Mouse (Mus musculus): ENCODE measurements at regions not wholly inside any gene's neighbourhood (a gene's known extent, or its start where the extent isn't known, plus 50 kb on each side); places are given as distances from the start of the nearest gene placed in this dataset.

DNA sequence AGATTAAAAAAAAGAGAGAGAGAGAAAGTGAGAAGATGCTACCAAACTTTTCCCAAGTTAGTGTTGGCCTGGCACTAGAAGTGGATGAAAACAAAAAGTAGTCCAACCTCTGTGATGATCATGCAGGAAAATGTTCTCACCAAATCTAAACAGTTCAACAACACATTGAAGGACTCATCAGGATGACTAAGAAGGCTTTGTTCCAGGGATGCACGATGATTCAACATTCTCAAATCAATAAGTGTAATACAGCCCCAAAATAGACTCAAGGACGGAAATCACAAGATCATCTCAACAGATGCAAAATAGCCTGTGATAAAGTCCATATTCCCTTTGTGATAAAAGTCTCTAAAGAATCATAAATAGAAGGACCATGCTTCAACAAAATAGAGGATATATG, 106.3 kb downstream of the Cysltr2 start:
- no peak for DNase-seq

DNA sequence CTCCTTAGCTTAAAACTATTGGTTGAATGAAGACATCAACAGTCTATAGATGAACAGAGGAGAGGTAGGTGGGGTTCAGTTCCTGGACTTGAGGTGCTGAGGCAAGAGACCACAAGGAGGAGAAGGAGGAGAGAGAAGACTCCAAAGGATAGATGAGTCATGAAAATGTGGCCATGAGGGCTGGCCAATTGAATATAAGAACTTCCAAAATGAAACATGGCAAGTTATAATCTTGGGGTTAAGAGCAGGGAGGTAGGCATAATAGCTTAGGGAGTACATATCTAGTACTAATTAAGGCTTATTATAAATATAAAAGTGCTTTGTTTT, 109.9 kb downstream of the Cysltr2 start:
- DNase-seq, result no peak

DNA sequence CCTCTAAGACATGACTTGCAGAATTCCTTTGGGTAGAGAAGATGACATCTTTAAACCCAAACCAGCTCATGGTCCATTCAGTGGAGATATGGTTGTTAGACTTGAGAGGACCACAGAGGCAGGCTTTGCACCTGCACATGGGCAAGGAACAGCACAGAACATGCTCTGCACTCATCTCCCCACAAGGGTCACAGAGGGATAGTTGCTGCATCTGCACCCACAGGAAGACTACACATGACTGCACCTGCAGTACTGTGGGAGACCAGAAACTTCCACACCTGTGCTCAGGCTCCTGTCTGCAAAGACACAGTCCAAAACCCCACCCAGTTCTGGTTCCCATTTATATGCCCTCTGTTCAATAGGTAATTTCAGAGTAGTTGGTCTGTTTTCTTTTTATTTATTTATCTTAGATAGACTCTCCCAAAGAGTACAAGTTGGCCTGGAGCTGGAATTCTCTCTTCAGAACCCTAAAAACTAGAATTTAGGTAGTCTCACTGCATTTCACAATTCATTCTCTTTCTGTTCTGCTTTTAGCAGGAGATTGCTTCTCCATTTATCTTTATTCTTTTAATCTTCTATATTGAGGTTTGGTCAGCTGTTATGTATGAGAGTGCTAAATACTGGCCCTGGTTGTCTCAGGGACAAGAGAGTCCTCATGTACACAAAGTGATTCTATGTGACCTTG, 110.4 kb downstream of the Cysltr2 start:
- no peak for DNase-seq

DNA sequence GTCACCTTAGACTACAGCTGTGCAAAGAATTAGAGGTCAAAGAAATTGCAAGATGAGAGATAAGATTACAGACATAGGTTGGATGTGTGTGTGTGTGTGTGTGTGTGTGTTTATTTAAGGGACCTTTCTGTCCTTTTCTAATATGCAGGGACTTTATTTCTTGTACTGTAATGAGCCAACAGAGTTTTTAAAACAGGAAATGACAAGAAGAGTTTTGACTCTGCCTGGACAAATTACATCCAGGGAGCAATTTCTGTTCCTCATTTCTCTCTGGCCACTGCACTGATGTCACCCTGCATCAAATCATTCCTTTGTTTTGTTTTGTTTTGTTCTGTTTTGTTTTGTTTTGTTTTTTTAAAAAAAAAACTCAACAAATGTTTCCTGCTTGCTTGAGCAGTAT, 115.3 kb downstream of the Cysltr2 start:
- DNase-seq, result no peak

DNA sequence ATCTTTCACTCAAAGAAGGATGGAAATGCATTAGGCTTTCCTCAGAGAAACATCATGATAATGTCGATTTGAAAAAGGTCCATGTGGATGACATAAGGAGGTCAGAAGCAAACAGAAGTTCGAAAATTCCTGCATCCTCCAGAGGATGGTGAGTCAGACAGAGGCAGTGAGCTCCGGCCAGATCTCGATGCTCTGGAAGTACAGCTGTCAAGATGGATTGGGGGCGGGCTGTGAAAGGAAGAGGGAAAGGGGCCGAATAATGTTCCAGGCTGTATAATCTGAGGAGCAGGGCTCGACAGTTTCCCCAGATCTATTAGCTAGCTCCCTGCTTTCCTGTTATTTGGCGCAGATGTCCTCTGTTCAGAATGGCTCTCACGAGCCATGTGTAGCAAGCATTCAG, 116.6 kb downstream of the Cysltr2 start:
- DNase-seq, result peak; percentile 42 to 65

DNA sequence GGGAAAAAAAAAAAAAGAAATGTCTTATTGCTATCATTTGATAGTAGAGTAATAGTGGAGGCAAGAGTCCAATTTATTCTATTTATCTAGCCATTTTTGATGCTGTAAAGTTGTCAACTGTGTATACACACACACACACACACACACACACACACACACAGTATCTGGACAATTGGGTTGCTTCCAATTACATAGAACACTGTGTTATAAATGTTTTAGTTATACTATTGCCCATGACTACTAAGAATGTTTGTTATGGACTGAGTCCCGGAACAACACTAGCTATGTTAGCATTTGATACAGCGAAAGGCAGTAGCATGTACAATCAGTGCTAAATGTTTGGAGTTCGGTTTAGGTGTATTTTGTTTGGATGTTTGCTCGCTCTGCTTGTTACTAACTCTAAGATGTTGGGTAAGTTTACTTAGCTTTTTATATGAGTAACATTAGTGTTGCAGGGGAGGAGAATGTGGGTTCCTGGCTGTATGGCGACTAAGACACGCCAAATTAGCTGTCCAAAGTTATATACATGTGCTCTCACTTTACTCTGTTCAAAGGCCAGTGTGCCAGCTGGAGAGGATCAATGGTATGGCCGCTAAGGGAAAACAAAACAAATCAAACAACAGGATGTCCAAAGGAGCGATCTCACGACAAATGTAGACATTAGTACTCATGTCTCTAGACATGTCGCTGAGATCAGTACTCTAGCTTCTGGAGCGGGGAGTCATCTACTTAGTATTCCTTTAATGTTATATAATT, 147.6 kb downstream of the Cysltr2 start:
- no peak for DNase-seq

DNA sequence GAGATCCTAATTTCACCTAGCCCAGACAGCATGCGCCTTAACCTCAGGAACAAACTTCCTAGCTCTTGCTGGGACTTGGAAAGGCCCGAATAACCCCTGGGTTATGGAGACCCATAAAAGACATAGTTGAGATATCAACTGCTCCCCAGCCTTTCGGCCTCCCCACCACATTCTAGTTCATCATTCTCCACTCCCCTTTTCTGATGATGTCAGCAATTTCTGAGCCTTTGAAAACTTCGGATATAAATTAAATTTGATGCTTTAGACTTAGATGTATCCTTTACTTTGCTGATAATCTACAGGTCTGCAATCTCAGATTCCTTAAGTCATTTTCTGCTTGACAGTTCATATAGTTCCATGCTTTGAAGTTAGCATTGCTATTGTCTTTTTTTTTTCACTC, 149.3 kb downstream of the Cysltr2 start:
- no peak for DNase-seq

DNA sequence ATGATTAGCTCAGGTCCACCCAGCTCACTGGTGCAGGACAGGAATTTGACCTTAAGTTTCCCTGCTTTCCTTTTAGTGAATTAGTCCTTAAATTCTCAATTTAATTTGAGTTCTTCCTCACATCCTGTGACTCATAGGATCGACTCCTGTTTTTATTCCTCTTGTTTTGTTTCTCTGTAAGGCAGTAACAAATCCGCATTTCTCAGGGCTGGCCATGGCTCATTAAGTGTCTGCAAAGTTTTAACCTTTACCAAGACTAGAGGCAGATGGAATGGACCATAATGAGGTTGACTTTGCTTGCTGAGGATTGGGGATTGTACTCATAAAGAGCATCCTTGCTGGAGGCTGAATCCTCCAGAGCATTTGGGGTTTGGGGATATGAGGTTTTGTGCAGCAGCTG, 156.6 kb downstream of the Cysltr2 start:
- DNase-seq, result no peak

DNA sequence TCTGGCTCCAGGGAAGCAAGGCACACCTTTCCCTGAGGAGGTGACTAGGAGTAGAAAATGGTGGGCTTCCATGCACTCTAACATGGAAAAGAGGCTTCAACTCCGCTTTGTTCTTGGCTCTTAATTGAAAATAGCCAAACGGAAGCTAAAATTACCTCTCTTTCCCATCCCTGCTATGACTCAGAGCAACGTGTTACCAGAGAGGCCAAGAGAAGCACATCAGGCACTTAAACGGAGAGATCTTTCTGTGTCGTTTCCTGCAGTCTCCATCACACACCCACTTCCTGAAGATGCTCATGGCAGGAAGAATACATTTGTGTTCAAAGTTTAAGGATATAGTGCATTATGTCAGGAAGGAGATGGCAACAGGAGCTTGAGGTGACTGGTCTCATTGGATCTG, 159.3 kb downstream of the Cysltr2 start:
- DNase-seq, result no peak

DNA sequence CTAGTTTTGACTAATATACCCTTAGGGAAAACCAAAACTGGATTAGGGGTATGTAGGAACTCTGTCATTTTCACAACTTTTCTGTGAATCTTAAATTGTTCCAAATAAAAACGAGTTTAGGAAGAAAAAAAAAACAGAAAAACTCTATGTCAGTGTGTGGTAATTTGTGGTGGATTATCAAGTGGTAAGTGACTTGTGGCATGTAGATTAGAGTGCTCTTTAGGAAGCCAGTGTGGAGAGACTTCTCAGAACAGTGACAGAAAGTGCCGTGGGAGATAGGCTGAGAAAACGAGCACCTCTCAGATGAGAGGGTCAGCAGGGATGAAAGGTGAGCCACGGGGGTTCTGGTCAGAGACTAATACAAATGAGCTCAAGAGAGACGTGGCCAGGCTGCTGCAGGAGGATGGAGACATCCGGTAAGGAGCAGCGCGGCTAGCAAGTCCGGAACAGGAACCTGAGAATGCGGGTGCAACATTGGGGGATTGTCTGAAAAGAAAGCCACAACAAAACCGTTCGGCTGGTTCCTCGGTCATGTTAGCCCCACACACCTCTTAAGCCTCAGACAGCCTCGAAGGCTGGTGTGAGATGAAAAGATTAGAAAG, 161.3 kb downstream of the Cysltr2 start:
- peak in 1 of 2 experiments; percentile 12 for DNase-seq

DNA sequence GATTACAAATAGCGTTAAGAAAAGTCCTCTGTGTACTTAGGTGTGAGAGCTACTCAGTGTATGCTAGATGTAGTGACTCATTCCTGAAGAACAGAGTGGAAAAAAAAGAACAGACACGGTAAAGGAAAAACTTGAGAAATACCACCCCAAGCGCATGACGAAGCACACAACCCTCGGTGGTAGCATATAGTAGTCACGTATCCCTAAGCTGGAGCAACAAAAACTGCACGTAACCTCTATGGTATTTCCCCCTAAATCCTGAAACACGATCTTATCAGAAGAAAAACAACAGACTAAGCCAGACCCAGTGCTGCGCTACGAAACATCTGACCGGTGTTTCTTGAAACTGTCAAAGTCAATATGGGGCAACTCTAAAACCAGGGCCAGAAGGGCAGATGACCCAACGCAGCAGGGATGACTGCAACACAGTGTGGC, 162.0 kb downstream of the Cysltr2 start:
- peak; percentile 50 to 62 for DNase-seq

DNA sequence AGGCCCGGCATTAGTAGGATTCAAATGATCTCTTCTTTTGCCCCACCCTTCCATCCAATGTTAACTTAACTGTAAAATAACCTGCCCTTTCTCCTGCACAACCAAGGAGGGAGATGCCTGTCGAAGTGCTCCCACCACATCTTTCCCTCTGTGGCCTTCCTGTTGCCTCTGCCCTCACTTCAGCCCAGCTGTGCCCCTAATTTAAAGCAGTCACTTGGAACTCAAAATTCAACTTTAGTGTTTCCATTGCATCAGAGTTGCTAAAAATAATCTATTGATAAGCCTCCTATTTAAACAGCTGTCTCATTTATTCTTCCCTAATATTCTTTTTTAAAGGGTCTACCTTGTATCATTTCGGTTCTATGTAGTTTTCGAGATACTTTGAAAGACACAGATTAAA, 163.1 kb downstream of the Cysltr2 start:
- no peak for DNase-seq

DNA sequence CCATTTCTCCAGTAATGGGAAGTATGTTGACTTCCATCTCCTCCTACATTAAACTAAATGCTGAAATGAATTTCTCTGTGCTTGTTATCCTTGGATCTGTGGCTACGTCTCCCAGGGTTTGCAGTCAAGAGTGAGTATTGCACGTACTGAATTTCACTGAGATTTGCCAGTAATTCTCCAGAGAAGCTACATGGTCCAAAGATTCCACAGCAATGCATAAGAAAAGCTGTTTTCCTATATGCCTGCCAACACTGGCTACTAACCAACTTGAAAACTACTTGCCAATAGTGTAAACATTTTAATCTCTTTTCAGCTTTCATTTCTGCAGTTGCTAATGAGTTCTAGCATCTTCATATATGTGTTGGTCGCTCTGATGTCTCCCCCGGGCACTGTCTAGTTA, 164.4 kb downstream of the Cysltr2 start:
- no peak for DNase-seq

DNA sequence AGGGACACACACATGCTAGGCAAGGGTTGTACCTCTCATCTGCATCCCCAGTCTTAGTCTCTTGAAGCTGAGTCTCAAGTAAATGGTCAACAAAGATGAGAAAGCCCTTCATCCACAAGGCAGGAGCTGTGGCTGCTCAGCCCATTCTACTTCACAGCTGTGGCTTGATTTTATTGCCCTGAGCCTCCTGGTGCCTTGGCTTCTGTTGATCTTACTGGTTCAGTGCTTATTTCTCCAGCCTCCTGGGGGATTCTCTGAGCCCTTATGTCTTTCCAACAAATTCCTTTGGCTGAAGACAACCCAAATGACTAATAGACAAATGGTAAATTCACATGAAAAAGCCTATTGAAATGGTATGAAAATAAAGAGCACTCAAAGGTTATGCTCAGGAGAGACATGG, 167.3 kb upstream of the Fndc3a start:
- peak; percentile 37 to 56 for DNase-seq

DNA sequence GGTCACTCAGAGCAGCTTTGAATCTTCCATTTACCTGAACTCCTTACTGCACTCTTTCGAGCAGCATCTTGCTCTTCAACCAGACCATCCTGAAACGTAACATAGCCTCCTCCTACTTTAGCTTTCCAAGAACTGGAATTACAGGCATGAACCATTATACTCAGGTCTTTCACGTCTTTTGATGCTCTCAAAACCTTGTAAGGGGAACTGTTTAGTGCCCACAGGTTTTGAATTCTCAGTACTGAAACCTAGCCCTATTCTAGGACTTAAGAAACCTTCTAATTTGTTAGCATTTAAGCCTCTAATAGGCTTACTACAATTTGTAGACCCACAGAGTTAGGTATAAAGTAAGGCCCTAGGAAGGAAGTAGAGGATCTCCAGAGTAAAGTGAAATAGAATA, 163.7 kb upstream of the Fndc3a start:
- DNase-seq, result no peak

DNA sequence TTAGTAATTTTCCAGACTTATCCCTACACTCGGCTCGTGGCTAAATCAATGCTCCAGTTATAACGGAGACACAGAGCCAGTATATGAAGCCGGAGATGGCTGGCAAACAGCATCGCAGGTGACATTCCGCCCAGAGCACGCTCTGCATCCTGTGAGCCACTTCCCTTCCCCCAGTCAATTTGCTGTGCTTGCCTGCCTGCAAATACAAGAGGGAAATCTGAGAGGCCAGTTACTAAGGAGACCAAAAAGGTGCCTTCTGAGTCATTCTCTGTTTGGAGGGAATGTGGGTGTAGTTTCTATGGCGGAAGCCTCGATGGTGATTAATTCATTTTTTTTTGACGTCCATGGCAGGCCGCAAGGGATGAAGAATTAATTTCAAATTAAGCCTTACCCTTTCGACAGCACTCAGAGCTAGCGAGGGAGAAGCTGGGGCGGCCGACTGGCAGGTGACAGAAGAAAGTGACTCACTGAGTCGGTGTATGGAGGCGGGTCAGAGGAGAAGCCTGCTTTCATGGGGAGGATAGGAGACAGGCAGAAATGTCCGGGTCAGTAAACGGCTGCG, 159.5 kb upstream of the Fndc3a start:
- no peak for DNase-seq

DNA sequence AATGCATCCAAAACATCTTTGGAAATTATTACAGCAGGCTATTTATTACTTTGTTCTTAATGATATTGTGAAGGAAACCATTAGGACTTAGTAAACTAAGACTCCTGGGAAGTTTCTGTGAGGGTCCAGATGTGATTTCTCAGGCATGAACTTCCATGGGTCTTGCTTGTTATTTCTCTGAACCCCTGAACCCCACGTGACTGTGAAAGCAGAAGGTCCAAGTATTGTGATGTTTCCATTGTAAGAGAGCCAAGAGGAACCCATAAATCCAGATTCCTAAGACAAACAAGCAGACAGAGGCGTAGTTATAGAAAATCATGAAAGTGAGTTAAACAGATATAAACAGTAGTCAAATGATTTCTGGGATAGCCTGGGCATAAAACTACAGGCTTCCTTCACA, 157.1 kb upstream of the Fndc3a start:
- DNase-seq, result no peak

DNA sequence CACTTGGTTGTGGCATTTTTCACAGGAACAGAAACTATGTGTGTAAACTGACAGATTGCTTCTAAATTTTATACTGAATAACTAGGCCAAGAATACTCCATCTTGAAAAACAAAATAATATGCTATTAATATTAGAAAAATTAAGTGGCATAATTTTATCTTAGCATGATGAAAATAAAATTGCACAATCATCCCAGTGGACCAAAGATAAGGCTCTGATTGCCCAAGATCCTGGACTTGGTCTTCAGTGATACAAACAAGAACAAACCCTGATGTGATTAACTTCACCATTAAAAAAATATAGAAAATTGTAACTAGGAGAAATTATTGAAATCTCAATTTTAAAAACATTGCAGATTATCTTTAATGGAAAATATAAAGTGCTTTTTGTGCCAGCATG, 155.7 kb upstream of the Fndc3a start:
- DNase-seq, result peak; percentile 53 to 62

DNA sequence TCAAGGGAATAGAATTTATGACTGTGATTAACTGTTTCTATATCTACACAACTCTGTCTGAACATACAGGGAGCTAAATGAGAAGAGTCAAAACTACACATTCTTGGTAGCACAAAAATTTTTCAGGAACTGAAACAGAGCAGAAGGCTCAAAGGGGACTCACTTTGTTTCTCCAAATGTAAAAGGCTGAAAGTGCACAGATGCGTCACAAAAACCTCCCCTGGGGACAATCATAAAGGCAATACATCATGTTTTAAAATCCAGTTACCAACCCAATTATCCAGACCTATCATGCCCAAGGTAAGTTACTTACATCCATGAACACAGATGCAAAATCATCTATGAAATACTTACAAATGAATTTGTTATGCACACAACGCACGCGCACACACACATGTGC, 155.0 kb upstream of the Fndc3a start:
- no peak for DNase-seq

DNA sequence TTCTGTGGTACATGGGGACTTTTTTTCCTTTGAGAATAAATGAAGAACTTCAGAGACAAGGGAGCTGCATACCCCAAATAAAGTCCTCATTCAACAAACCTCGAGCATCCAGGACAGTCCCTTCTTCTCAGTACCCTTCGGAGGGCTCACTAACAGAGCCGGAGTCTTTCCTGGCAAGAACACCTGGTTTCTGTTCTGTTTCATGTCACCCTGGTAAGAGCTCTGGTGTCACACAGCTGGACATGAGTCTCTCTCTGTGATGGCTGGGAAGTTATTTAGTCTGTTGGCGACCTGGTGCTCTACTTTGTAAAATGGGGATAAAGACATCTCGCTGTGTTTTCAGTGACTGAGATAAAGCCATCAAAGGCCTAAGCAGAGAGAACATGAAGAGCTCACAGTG, 154.3 kb upstream of the Fndc3a start:
- no peak for DNase-seq

DNA sequence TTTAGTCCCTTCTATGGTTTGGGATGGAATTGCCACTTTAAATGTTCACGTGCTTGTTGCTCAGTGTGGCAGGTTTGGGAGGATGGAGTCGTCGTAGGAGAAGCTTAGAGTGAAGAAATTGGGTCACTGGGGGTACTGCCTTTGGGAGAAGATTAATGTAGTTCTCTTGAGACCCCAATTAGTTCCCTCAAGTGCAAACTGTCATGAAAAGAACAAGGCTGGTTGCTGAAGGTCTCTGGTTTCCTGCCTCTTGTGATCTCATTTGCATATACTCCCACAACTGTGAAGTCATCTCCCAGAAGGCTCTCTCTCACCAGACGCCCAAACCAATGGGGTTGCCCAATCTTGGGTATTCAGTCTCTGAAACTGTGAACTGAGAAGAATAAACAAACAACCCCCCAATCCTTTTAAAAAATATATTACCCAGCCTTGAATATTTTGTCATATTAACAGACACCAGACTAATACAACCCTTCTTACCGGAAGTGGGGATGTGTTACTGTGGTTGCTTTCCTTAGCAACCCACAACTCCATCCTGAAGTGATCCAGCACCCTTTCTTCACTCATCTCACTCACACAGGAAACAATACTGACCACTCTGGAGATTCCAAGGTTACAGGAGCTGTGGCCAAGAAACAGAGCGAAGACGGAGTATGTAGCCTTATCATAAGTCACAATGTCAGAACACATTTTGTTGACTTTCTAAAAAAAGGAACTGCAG, 153.2 kb upstream of the Fndc3a start:
- DNase-seq, result peak; percentile 10 to 24

DNA sequence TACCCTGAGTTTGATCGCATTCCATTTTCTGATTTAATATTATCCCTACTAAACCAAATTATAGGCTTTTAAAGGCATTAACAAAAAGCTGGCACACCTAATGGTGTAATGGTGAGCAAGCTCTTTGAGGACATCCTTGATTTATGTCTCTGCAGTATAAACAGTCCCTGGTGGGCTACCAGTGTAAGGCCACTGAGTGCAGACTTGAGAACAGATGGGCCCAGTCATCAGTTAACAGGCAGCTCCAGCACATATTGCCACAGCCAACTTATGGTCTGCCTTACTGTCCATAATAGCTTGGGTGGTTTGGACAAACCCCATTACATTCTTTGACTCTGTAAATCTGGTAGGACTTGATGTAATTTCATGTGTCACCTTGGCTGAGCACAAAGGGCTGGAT, 144.4 kb upstream of the Fndc3a start:
- no peak for DNase-seq

DNA sequence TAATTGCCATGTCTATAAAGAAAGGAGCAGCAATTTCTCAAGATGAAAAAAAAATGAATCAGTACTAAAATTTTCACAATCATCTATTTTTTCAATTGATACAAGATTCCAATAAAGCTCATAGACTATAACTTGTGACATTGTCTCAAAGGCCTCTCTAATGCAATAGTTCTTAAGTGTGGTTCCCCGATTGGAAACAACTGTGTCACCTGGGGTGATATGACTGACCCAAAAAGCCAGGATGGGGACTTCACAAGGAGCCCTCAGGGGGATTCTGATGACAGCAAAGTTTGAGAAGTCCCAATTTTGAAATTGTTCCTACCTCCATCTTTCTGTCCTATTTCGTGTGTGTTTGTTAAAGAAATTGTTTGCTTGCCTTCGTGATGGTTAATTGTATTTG, 143.3 kb upstream of the Fndc3a start:
- DNase-seq, result no peak
